Mouse (Mus musculus): ENCODE measurements at regions not wholly inside any gene's neighbourhood (a gene's known extent, or its start where the extent isn't known, plus 50 kb on each side); places are given as distances from the start of the nearest gene placed in this dataset.
A peak's percentile ranks its signal among the peaks of the same experiment; 100 is the strongest.

- Histone ChIP-seq H3K36me3 (ENCODE audit: insufficient read depth, low read length) (no peaks in the 10 kb centered on the region), H3K4me3 (replicated peaks; ENCODE audit: low read length) (no peak overlapping the region), H3K9me3 (ENCODE audit: low read length) (no peaks in the 10 kb centered on the region), H3K27me3 (ENCODE audit: insufficient read depth, low read length) (peaks cover 10% of the 10 kb centered on the region; the same call in 1 of the 2 replicates), H3K4me1 (replicated peaks; ENCODE audit: low read depth, low read length) (peaks cover 26% of the 10 kb centered on the region)
- TF ChIP-seq POU5F1 (IDR thresholded peaks at IDR 0.05; ENCODE audit: borderline replicate concordance, low read length), result no peak
- no peak for TF ChIP-seq NANOG (IDR thresholded peaks at IDR 0.05; ENCODE audit: borderline replicate concordance, low read length)
- no peak for TF ChIP-seq CTCF (conservative IDR thresholded peaks at IDR 0.05; ENCODE audit: low read length)
Observed at GRCm38 (mm10) chr4:131457551-131457950, 380.5 kb downstream of the Ptpru start.

- H3K27me3 ChIP-seq (ENCODE audit: insufficient read depth, low read length), result peaks cover 17% of the 10 kb centered on the region
- H3K36me3 ChIP-seq (ENCODE audit: insufficient read depth, low read length), result no peaks in the 10 kb centered on the region
- H3K9me3 ChIP-seq (ENCODE audit: low read length), result no peaks in the 10 kb centered on the region
- TF ChIP-seq POU5F1 (IDR thresholded peaks at IDR 0.05; ENCODE audit: borderline replicate concordance, low read length) (no peak), NANOG (IDR thresholded peaks at IDR 0.05; ENCODE audit: borderline replicate concordance, low read length) (no peak), CTCF (conservative IDR thresholded peaks at IDR 0.05; ENCODE audit: low read length) (no peak)
- no peak overlapping the region for H3K4me3 ChIP-seq (replicated peaks; ENCODE audit: low read length)
- peaks cover 26% of the 10 kb centered on the region for H3K4me1 ChIP-seq (replicated peaks; ENCODE audit: low read depth, low read length)
Observed at GRCm38 (mm10) chr4:131459746-131460145, 378.3 kb downstream of the Ptpru start.

GRCm38 (mm10) chr4:131461312-131461711 lies 376.8 kb downstream of the Ptpru start:
- Histone ChIP-seq H3K27me3 (ENCODE audit: insufficient read depth, low read length) (peaks cover 17% of the 10 kb centered on the region), H3K4me1 (replicated peaks; ENCODE audit: low read depth, low read length) (peaks cover 26% of the 10 kb centered on the region), H3K4me3 (replicated peaks; ENCODE audit: low read length) (no peak overlapping the region), H3K9me3 (ENCODE audit: low read length) (peaks cover 13% of the 10 kb centered on the region), H3K36me3 (ENCODE audit: insufficient read depth, low read length) (no peaks in the 10 kb centered on the region)
- TF ChIP-seq CTCF (conservative IDR thresholded peaks at IDR 0.05; ENCODE audit: low read length) (no peak), POU5F1 (IDR thresholded peaks at IDR 0.05; ENCODE audit: borderline replicate concordance, low read length) (no peak), NANOG (IDR thresholded peaks at IDR 0.05; ENCODE audit: borderline replicate concordance, low read length) (no peak)

DNA sequence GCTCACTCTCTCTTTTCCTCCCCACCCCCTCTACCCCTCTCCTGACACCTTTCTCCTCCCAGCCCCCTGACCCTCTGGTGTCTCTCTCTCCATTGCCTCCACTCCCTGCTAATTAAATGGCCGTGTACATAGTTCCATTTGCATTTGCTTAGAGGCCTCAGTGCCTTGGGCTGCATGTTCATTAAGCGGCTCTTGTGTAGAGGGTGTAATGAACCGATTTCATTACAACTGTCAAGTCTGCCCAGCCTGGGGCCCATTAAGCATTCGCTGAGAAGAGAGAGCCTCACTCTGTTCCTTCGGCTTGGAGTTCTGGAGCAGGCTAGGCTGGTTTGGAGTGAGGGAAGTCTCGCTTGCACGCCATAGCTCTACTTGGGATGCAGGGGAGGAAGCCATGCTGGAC lies 376.4 kb downstream of the Ptpru start:
- Histone ChIP-seq H3K9me3 (ENCODE audit: low read length) (peaks cover 13% of the 10 kb centered on the region), H3K36me3 (ENCODE audit: insufficient read depth, low read length) (no peaks in the 10 kb centered on the region), H3K4me1 (replicated peaks; ENCODE audit: low read depth, low read length) (peaks cover 26% of the 10 kb centered on the region), H3K27me3 (ENCODE audit: insufficient read depth, low read length) (peaks cover 17% of the 10 kb centered on the region), H3K4me3 (replicated peaks; ENCODE audit: low read length) (0 out of 2 replicates have a peak overlapping the region, but pooled peaks have one; percentile 23)
- TF ChIP-seq NANOG (IDR thresholded peaks at IDR 0.05; ENCODE audit: borderline replicate concordance, low read length) (no peak; the same call in 1 of the 2 replicates), CTCF (conservative IDR thresholded peaks at IDR 0.05; ENCODE audit: low read length) (no peak), POU5F1 (IDR thresholded peaks at IDR 0.05; ENCODE audit: borderline replicate concordance, low read length) (no peak)

- no peak overlapping the region for H3K4me3 ChIP-seq (replicated peaks; ENCODE audit: low read length)
- peaks cover 29% of the 10 kb centered on the region for H3K4me1 ChIP-seq (replicated peaks; ENCODE audit: low read depth, low read length)
- no peaks in the 10 kb centered on the region for H3K9me3 ChIP-seq (ENCODE audit: low read length)
- peaks cover 25% of the 10 kb centered on the region for H3K27me3 ChIP-seq (ENCODE audit: insufficient read depth, low read length)
- no peak for TF ChIP-seq POU5F1 (IDR thresholded peaks at IDR 0.05; ENCODE audit: borderline replicate concordance, low read length)
- TF ChIP-seq NANOG (IDR thresholded peaks at IDR 0.05; ENCODE audit: borderline replicate concordance, low read length), result no peak
- no peak for TF ChIP-seq CTCF (conservative IDR thresholded peaks at IDR 0.05; ENCODE audit: low read length)
- no peaks in the 10 kb centered on the region for H3K36me3 ChIP-seq (ENCODE audit: insufficient read depth, low read length)
Observed at GRCm38 (mm10) chr4:131475023-131475422, 363.1 kb downstream of the Ptpru start.

DNA sequence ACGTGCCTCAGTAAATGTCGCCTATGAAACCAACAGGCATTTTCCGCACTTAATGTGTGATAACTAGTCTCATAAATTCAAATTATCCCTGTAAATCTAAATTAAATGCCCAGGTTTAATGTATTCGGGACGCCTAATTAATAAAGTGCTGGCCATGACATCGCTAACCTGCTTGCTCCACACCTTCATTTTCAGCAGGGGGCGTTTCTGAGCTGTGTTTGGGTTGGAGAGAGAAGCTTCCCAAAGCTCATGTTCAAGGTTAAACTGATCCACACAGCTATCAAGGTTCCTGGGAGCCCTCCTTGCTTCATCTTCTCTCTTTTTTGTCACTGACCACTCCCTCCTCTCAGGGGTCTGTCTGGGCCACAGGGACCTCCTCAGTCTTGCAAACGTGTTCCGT lies 359.2 kb downstream of the Ptpru start:
- Histone ChIP-seq H3K9me3 (ENCODE audit: low read length) (no peaks in the 10 kb centered on the region), H3K4me3 (replicated peaks; ENCODE audit: low read length) (no peak overlapping the region), H3K4me1 (replicated peaks; ENCODE audit: low read depth, low read length) (peaks cover 32% of the 10 kb centered on the region), H3K27me3 (ENCODE audit: insufficient read depth, low read length) (peaks cover 36% of the 10 kb centered on the region), H3K36me3 (ENCODE audit: insufficient read depth, low read length) (no peaks in the 10 kb centered on the region)
- peak; percentile 26 for TF ChIP-seq CTCF (conservative IDR thresholded peaks at IDR 0.05; ENCODE audit: low read length)
- no peak for TF ChIP-seq POU5F1 (IDR thresholded peaks at IDR 0.05; ENCODE audit: borderline replicate concordance, low read length)
- TF ChIP-seq NANOG (IDR thresholded peaks at IDR 0.05; ENCODE audit: borderline replicate concordance, low read length), result peak; percentile 6; the same call in 1 of the 2 replicates

DNA sequence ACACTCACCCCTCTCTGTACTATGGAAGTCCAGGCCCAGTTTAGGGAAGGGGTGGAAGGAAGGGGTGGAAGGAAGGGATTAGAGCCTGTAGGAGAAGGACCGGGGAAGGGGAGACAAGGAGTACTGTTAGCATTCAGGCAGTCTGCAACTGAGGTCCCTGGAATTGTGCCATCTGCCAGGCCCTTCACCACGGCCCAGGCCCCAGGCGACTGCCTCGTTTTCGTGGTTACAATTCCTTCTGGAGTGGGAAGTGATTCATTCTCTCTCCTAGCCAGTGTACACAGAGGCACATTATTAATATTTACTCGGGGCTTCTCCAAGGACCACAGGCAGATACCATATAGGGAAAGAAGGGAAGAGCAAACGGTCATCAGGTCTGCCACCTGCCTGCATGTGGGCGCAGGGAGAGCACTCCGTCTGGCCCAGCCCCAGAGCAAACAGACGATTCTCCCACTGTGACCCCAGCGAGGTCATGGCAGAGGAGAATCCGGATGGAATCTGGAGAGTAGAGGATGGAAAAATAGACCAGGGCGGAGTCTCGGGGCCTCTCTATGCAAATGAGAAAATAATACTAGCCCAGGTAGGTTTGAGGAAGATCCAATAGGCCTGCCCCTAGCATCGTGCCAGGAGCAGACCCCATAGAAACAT lies 354.0 kb downstream of the Ptpru start:
- Histone ChIP-seq H3K36me3 (ENCODE audit: insufficient read depth, low read length) (no peaks in the 10 kb centered on the region), H3K9me3 (ENCODE audit: low read length) (no peaks in the 10 kb centered on the region), H3K27me3 (ENCODE audit: insufficient read depth, low read length) (peaks cover 27% of the 10 kb centered on the region), H3K4me3 (replicated peaks; ENCODE audit: low read length) (peak overlapping the region; percentile 60), H3K4me1 (replicated peaks; ENCODE audit: low read depth, low read length) (peaks cover 27% of the 10 kb centered on the region)
- TF ChIP-seq NANOG (IDR thresholded peaks at IDR 0.05; ENCODE audit: borderline replicate concordance, low read length) (no peak), CTCF (conservative IDR thresholded peaks at IDR 0.05; ENCODE audit: low read length) (no peak), POU5F1 (IDR thresholded peaks at IDR 0.05; ENCODE audit: borderline replicate concordance, low read length) (no peak)

GRCm38 (mm10) chr4:131484607-131485111 lies 353.4 kb downstream of the Ptpru start:
- Histone ChIP-seq H3K4me1 (replicated peaks; ENCODE audit: low read depth, low read length) (peaks cover 23% of the 10 kb centered on the region), H3K36me3 (ENCODE audit: insufficient read depth, low read length) (no peaks in the 10 kb centered on the region), H3K27me3 (ENCODE audit: insufficient read depth, low read length) (peaks cover 30% of the 10 kb centered on the region), H3K4me3 (replicated peaks; ENCODE audit: low read length) (peak overlapping the region; percentile 60), H3K9me3 (ENCODE audit: low read length) (no peaks in the 10 kb centered on the region)
- TF ChIP-seq CTCF (conservative IDR thresholded peaks at IDR 0.05; ENCODE audit: low read length) (no peak), POU5F1 (IDR thresholded peaks at IDR 0.05; ENCODE audit: borderline replicate concordance, low read length) (no peak), NANOG (IDR thresholded peaks at IDR 0.05; ENCODE audit: borderline replicate concordance, low read length) (no peak)

Measured in E14TG2a.4 (cell line).